Mouse (Mus musculus) kidney, embryonic 16.5 days (tissue): ENCODE results near the gene Derl3. TPM values are rescaled to one million over a fixed set of nuclear protein-coding genes. Genes with fewer than 3 reads are reported as not detected.

Source experiments
- polyA plus RNA-seq: library from polyadenylated mRNA; unstranded; fragments of >200 nt; fragmentation: Nextera tagmentation; extraction: Ambion mirVana; gene quantifications from 2 replicates; pipeline ENCODE4 v1.2.1, GENCODE M21; 2015

Derl3 gene
- polyA plus RNA-seq, 1 experiment from 2014 or later: 4.4 TPM

Other genes starting within 250 kb of the Derl3 start
- 32.4 and 34.2 TPM in 2 replicates for gene Susd2, start 249.4 kb upstream of the Derl3 start, polyA plus RNA-seq
- 34.0 and 34.9 TPM in 2 replicates for gene Cabin1, start 129.1 kb upstream of the Derl3 start, polyA plus RNA-seq
- 80.2 and 86.9 TPM in 2 replicates for gene Ddt, start 120.0 kb upstream of the Derl3 start, polyA plus RNA-seq
- gene Gm20441, start 112.5 kb upstream of the Derl3 start, polyA plus RNA-seq: 0.59 TPM in 1 of 2 replicates, not detected in the other
- gene Gstt3, start 112.0 kb upstream of the Derl3 start, polyA plus RNA-seq: 54.8 and 56.5 TPM in 2 replicates
- 16.5 and 19.7 TPM in 2 replicates for gene Gstt1, start 94.8 kb upstream of the Derl3 start, polyA plus RNA-seq
- gene Gstt4, start 70.9 kb upstream of the Derl3 start, polyA plus RNA-seq: not detected in 2 replicates
- 53.0 and 56.2 TPM in 2 replicates for gene Gstt2, start 56.0 kb upstream of the Derl3 start, polyA plus RNA-seq
- 2,002 and 2,111 TPM in 2 replicates for gene Mif, start 33.2 kb upstream of the Derl3 start, polyA plus RNA-seq
- 239 and 250 TPM in 2 replicates for gene Smarcb1, start 28.2 kb downstream of the Derl3 start, polyA plus RNA-seq
- 198 and 237 TPM in 2 replicates for gene Chchd10, start 39.7 kb downstream of the Derl3 start, polyA plus RNA-seq
- 62.1 and 70.5 TPM in 2 replicates for gene Mmp11, start 43.1 kb downstream of the Derl3 start, polyA plus RNA-seq
- gene Gm867, start 47.3 kb downstream of the Derl3 start, polyA plus RNA-seq: 0.40 and 0.50 TPM in 2 replicates
- 0.72 and 1.9 TPM in 2 replicates for gene Vpreb3, start 49.6 kb downstream of the Derl3 start, polyA plus RNA-seq
- not detected in 2 replicates for gene Gm5134, start 61.1 kb downstream of the Derl3 start, polyA plus RNA-seq
- gene Zfp280b, start 139.2 kb downstream of the Derl3 start, polyA plus RNA-seq: 22.9 and 25.1 TPM in 2 replicates
- 0.12 and 0.15 TPM in 2 replicates for gene Slc5a4b, start 217.5 kb downstream of the Derl3 start, polyA plus RNA-seq